Mouse (Mus musculus): ENCODE data around the gene Mydgf.

Gene Mydgf

GRCm38 (mm10) chr17:56183658-56184103 is at the start of gene Mydgf:
Gene Mydgf, minus strand, starts transcription at chr17:56183920.
- DNase-seq (ENCODE audit: low spot score in 2 of 2): peak; percentile 93 to 97

- DNase-seq (ENCODE audit: low spot score in 2 of 2): no peak
These were observed 49.7 kb upstream of the Mydgf start for GRCm38 (mm10) chr17:56233389-56233788.

GRCm38 (mm10) chr17:56229943-56230342 is 46.2 kb upstream of the Mydgf start:
- peak; percentile 75 to 90 for DNase-seq (ENCODE audit: low spot score in 2 of 2)

- DNase-seq (ENCODE audit: low spot score in 2 of 2): no peak
These were observed 42.8 kb upstream of the Mydgf start for GRCm38 (mm10) chr17:56226566-56226965.

- no peak for DNase-seq (ENCODE audit: low spot score in 2 of 2)
These were observed 41.2 kb upstream of the Mydgf start for GRCm38 (mm10) chr17:56224916-56225315.

GRCm38 (mm10) chr17:56219805-56220204 is 36.1 kb upstream of the Mydgf start:
- no peak for DNase-seq (ENCODE audit: low spot score in 2 of 2)

- no peak for DNase-seq (ENCODE audit: low spot score in 2 of 2)
These were observed 35.5 kb upstream of the Mydgf start for GRCm38 (mm10) chr17:56219251-56219650.

- DNase-seq (ENCODE audit: low spot score in 2 of 2): peak; percentile 90 to 93
These were observed 34.9 kb upstream of the Mydgf start, which contains the start of gene Dpp9 for GRCm38 (mm10) chr17:56218377-56219191. Gene Dpp9, minus strand, starts transcription at chr17:56218905.

GRCm38 (mm10) chr17:56217670-56218069 is 34.0 kb upstream of the Mydgf start:
- no peak for DNase-seq (ENCODE audit: low spot score in 2 of 2)

- no peak for DNase-seq (ENCODE audit: low spot score in 2 of 2)
These were observed 30.5 kb upstream of the Mydgf start for GRCm38 (mm10) chr17:56214229-56214628.

GRCm38 (mm10) chr17:56212676-56213075 is 29.0 kb upstream of the Mydgf start:
- DNase-seq (ENCODE audit: low spot score in 2 of 2): no peak

GRCm38 (mm10) chr17:56211090-56211489 is 27.4 kb upstream of the Mydgf start:
- DNase-seq (ENCODE audit: low spot score in 2 of 2): no peak

- DNase-seq (ENCODE audit: low spot score in 2 of 2): no peak
These were observed 25.1 kb upstream of the Mydgf start for GRCm38 (mm10) chr17:56208821-56209220.

GRCm38 (mm10) chr17:56207963-56208530 is 24.3 kb upstream of the Mydgf start:
- DNase-seq (ENCODE audit: low spot score in 2 of 2): no peak

GRCm38 (mm10) chr17:56206986-56207674 is 23.4 kb upstream of the Mydgf start:
- no peak for DNase-seq (ENCODE audit: low spot score in 2 of 2)

GRCm38 (mm10) chr17:56206276-56206884 is 22.7 kb upstream of the Mydgf start:
- DNase-seq (ENCODE audit: low spot score in 2 of 2): no peak

- no peak for DNase-seq (ENCODE audit: low spot score in 2 of 2)
These were observed 20.0 kb upstream of the Mydgf start for GRCm38 (mm10) chr17:56203729-56204128.

GRCm38 (mm10) chr17:56202476-56202875 is 18.8 kb upstream of the Mydgf start:
- no peak for DNase-seq (ENCODE audit: low spot score in 2 of 2)

GRCm38 (mm10) chr17:56201642-56202041 is 17.9 kb upstream of the Mydgf start:
- DNase-seq (ENCODE audit: low spot score in 2 of 2): no peak

GRCm38 (mm10) chr17:56200586-56200985 is 16.9 kb upstream of the Mydgf start:
- no peak for DNase-seq (ENCODE audit: low spot score in 2 of 2)

- DNase-seq (ENCODE audit: low spot score in 2 of 2): no peak
These were observed 13.1 kb upstream of the Mydgf start for GRCm38 (mm10) chr17:56196860-56197259.

- DNase-seq (ENCODE audit: low spot score in 2 of 2): no peak
These were observed 11.0 kb upstream of the Mydgf start for GRCm38 (mm10) chr17:56194765-56195164.
